Mouse (Mus musculus): ENCODE results near the gene Zmiz2.
"Not testable (repeated sequence)": the region's sequence is repeated elsewhere in the genome, so short reads cannot be mapped to it uniquely, and the experiment has no call there.

Gene Zmiz2

GRCm38 (mm10) chr11:6417490-6417889, 28.6 kb downstream of the Zmiz2 start:
- ATAC-seq (ENCODE audit: insufficient number of reproducible peaks, low FRiP score, low TSS enrichment), result no peak

- ATAC-seq (ENCODE audit: insufficient number of reproducible peaks, low FRiP score, low TSS enrichment), result no peak
Measured at GRCm38 (mm10) chr11:6418751-6419150, 29.9 kb downstream of the Zmiz2 start.

- not testable (repeated sequence) for ATAC-seq (ENCODE audit: insufficient number of reproducible peaks, low FRiP score, low TSS enrichment)
Measured at GRCm38 (mm10) chr11:6419156-6419555, 30.3 kb downstream of the Zmiz2 start.

- no peak for ATAC-seq (ENCODE audit: insufficient number of reproducible peaks, low FRiP score, low TSS enrichment)
Measured at GRCm38 (mm10) chr11:6420283-6420703, 31.4 kb downstream of the Zmiz2 start.

- no peak for ATAC-seq (ENCODE audit: insufficient number of reproducible peaks, low FRiP score, low TSS enrichment)
Measured at GRCm38 (mm10) chr11:6420722-6421350, 32.0 kb downstream of the Zmiz2 start.

- ATAC-seq (ENCODE audit: insufficient number of reproducible peaks, low FRiP score, low TSS enrichment), result no peak
Measured at GRCm38 (mm10) chr11:6430186-6430585, 41.3 kb downstream of the Zmiz2 start.

- ATAC-seq (ENCODE audit: insufficient number of reproducible peaks, low FRiP score, low TSS enrichment), result no peak
Measured at GRCm38 (mm10) chr11:6436442-6436841, 47.6 kb downstream of the Zmiz2 start.

- no peak for ATAC-seq (ENCODE audit: insufficient number of reproducible peaks, low FRiP score, low TSS enrichment)
Measured at GRCm38 (mm10) chr11:6437667-6438066, 48.8 kb downstream of the Zmiz2 start.

- no peak for ATAC-seq (ENCODE audit: insufficient number of reproducible peaks, low FRiP score, low TSS enrichment)
Measured at GRCm38 (mm10) chr11:6440171-6440570, 51.3 kb downstream of the Zmiz2 start.

- ATAC-seq (ENCODE audit: insufficient number of reproducible peaks, low FRiP score, low TSS enrichment), result no peak
Measured at GRCm38 (mm10) chr11:6442566-6442965, 53.7 kb downstream of the Zmiz2 start.

GRCm38 (mm10) chr11:6443102-6443501, 54.2 kb downstream of the Zmiz2 start:
- ATAC-seq (ENCODE audit: insufficient number of reproducible peaks, low FRiP score, low TSS enrichment), result no peak

- no peak for ATAC-seq (ENCODE audit: insufficient number of reproducible peaks, low FRiP score, low TSS enrichment)
Measured at GRCm38 (mm10) chr11:6443727-6444076, 54.8 kb downstream of the Zmiz2 start.

- ATAC-seq (ENCODE audit: insufficient number of reproducible peaks, low FRiP score, low TSS enrichment), result peak; percentile 100
Measured at GRCm38 (mm10) chr11:6444077-6444853, 55.4 kb downstream of the Zmiz2 start, which contains the start of gene H2afv. Gene H2afv (minus strand): TSS chr11:6444443.

GRCm38 (mm10) chr11:6445441-6445840, 56.6 kb downstream of the Zmiz2 start:
- ATAC-seq (ENCODE audit: insufficient number of reproducible peaks, low FRiP score, low TSS enrichment), result no peak

- no peak for ATAC-seq (ENCODE audit: insufficient number of reproducible peaks, low FRiP score, low TSS enrichment)
Measured at GRCm38 (mm10) chr11:6445951-6446350, 57.1 kb downstream of the Zmiz2 start.

- ATAC-seq (ENCODE audit: insufficient number of reproducible peaks, low FRiP score, low TSS enrichment), result no peak
Measured at GRCm38 (mm10) chr11:6447493-6447892, 58.6 kb downstream of the Zmiz2 start.

- not testable (repeated sequence) for ATAC-seq (ENCODE audit: insufficient number of reproducible peaks, low FRiP score, low TSS enrichment)
Measured at GRCm38 (mm10) chr11:6448155-6448554, 59.3 kb downstream of the Zmiz2 start.
